16 mouse cellular contexts compared by ENCODE assay signal in genomic region chr4:29034406-29034805, GRCm38 (mm10).
"Had no signal": no experiment of that assay in that cellular context is flagged by ENCODE, and none has a peak within 500 bp of the region (broad histone marks: within the 10 kb centered on the region; RNA-seq: fewer than 3 reads in every experiment).

No protein-coding gene starts in this region.

- ATAC-seq: liver, postnatal 0 days; midbrain, embryonic 13.5 days; midbrain, embryonic 15.5 days had no signal

- H3K27ac ChIP-seq: macrophage; midbrain, embryonic 13.5 days; midbrain, embryonic 15.5 days; neural tube, embryonic 12.5 days; stomach, embryonic 15.5 days; stomach, postnatal 0 days had no signal

- DNase-seq: liver, postnatal 0 days; lung, embryonic 14.5 days; lung, postnatal 14 days; lung, postnatal 36 days; right cerebral cortex, postnatal 14 days; thymus, adult 2 months; thymus, postnatal 25 days; thymus, postnatal 4 days had no signal

- H3K27me3 ChIP-seq: megakaryocyte, embryonic 14.5 days; midbrain, embryonic 13.5 days; midbrain, embryonic 15.5 days; neural tube, embryonic 12.5 days; stomach, embryonic 15.5 days had no signal

- H3K4me2 ChIP-seq: lung, embryonic 14.5 days; midbrain, embryonic 11.5 days; midbrain, embryonic 13.5 days; midbrain, embryonic 15.5 days; neural tube, embryonic 12.5 days; stomach, embryonic 15.5 days had no signal

- H3K36me3 ChIP-seq: midbrain, embryonic 13.5 days; midbrain, embryonic 15.5 days; neural tube, embryonic 12.5 days; stomach, embryonic 15.5 days had no signal

- H3K4me3 ChIP-seq: megakaryocyte, embryonic 14.5 days; midbrain, embryonic 13.5 days; midbrain, embryonic 15.5 days; neural tube, embryonic 12.5 days; stomach, embryonic 15.5 days had no signal

- H3K9me3 ChIP-seq: midbrain, embryonic 15.5 days; neural tube, embryonic 12.5 days; stomach, embryonic 15.5 days had no signal

- H3K9ac ChIP-seq: liver, postnatal 0 days; lung, embryonic 14.5 days; midbrain, embryonic 13.5 days; midbrain, embryonic 15.5 days; neural tube, embryonic 12.5 days; stomach, embryonic 15.5 days had no signal

- H3K4me1 ChIP-seq: megakaryocyte, embryonic 14.5 days; midbrain, embryonic 13.5 days; midbrain, embryonic 15.5 days; neural tube, embryonic 12.5 days; stomach, embryonic 15.5 days had no signal
